Mouse (Mus musculus) ZHBTc4 (cell line): ENCODE data around the gene Gdpgp1.

ENCODE experiments used
- DNase-seq: peaks from one replicate; pipeline ENCODE4 v3.0.0-alpha.2; 2011; ENCODE audit warnings: low read depth, low spot score

Gdpgp1 gene

DNA sequence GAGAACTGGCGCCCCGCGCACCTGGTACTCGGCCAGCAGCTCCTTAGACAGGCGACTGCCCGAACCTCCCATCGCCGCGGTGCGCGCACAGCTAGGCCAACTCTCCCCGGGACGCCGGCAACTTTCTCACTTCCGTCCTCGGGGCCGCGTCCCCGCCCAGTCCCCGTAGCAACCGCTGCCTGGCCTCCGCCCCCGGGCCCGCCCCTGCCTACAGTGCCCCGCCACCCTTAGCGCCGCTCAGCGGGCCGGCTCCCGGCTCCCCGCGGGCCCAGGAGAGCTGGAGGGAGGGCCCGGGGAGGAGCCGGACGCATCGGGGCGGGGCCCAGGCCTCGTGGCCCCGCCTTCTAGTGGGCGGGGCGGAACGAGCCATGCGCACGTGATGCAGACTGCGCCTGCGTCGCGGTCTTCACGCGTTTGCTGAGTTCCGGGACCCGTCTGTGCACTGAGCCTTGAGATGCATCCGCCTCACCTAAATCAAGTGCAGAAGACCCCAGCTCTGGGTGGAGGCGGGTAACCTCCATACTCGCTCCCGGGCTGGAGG lies at the start of gene Gdpgp1, which contains the start of gene Cib1:
TSS of gene Gdpgp1 (plus strand) at position 377 of the 541 bp plus-strand sequence.
TSS of gene Cib1 (minus strand) at position 325 of the 541 bp plus-strand sequence.
- DNase-seq, result peak; percentile 99

GRCm38 (mm10) chr7:80183466-80183865 lies 49.2 kb upstream of the Gdpgp1 start:
- DNase-seq, result no peak

- DNase-seq, result no peak
Observed at GRCm38 (mm10) chr7:80183969-80184368, 48.7 kb upstream of the Gdpgp1 start.

DNA sequence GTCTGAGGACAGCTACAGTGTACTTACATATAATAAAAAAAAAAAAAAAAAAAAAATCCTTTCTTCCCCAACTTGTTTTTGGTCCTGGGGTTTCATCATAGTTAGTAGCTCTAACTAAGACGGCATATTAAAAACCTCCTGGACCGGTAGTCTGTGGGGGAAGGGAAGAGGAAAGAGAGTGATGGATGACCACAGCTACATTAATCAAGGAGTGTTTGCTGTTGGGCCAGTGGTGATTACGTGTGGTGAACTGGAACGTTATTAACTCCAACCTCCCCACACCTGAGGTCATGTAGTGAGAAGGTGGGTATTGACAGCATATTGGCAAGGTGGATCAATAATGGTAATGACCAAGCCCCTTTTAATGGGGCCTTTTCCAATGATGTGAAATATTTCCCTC lies 48.1 kb upstream of the Gdpgp1 start:
- no peak for DNase-seq

DNA sequence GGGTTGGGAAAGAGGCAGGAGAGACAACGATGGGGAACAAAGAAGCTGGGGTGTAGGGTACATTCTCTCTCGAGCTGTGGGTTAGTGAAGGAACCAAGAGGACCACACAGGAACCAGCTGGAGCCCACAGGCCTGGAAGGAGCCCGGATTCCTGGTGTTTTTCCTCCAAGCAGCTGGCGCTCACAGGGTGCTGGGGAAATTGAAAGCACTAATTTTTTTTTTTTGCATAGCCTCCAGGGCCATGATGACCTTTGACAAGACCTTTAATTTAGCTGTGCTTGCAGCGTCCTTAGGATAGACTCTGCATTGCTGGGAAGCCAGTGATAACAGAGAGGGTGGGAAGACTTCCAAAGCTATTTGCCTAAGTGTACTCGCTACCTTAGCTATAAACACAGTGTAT lies 47.7 kb upstream of the Gdpgp1 start:
- no peak for DNase-seq

DNA sequence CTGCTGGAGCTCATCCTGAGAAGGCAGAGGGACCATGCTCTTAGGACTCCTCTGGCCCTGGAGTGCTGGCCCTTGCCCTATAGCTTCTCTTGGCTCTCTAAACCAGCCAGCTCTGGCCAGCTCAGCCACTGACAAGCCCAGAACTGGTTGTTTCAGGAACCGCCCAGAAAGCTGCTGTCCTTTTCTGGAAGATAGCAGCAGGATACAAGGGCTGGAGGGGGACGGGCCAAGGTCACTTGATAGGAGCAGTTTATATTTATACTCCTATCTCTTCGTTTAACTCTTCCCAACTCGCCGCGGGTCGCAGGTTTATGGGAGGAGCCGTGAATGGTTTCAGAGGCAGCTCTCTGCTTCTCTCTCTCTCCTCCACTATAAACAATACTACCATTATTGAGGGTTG lies 46.6 kb upstream of the Gdpgp1 start:
- peak; percentile 95 for DNase-seq

DNA sequence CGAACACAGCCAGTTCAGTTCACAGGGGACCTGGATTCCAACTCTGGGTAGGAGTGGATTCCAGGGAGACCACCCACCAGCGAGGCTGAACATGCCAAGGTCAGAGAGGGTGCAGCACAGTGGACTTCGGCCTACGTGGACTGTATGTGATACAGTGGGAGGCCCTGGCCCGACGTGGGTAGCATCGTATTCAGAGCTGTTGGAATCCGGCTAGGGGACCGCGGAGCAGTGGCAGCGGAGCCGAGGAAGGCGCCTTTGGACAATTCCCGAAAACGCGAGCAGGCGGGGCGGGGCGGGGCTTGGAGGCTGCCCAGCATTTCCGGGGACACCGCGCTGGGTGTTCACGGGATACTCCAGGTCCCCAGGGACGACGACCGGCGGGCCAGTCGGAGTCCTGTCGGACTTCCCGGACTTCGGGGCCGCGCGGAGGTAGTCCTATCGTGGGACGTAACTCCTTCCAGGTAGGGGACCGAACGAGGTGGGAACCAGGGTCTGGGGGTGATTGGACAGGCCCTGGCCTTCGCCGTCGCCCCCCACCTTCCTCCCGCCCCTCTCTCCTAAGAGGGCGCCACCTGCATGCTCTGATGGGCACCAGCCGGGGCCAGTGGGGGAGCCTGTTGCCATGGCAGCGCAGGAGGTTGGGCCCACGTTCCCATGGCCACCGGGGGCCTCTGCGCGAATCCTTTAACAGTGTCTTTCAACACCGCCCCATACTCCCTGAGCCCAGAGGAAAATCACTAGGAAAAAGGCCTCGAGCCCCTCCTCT lies 46.0 kb upstream of the Gdpgp1 start, which contains the start of gene Sema4b:
TSS of gene Sema4b (plus strand) at position 311 of the 766 bp plus-strand sequence.
- DNase-seq, result peak; percentile 93

GRCm38 (mm10) chr7:80187501-80187900 lies 45.2 kb upstream of the Gdpgp1 start:
- DNase-seq, result no peak

DNA sequence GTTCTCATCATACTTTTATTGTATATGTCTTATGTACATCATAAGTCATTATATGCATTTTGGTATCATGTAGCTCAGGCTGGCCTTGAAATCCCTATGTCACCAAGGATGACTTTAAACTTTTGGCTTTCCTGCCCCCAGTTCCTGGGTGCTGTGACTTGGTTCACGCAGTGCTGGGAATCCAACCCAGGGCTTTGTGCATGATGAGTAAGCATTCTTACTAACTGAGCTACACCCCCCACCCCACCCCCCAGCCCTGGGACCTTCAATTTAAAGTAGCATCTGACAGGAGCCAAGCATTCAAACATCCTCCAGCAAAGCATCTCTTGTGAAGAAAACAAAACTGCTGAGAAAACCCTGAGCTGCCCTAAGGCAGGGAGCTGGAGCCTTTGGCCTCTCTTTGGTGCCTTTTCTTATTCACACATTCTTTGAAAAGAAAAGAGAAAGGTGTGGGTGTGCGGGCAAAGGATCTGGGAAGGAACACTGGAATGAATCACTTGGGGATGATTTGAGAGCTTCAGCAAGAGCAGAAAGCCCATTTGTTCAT lies 44.0 kb upstream of the Gdpgp1 start:
- DNase-seq, result peak; percentile 95

GRCm38 (mm10) chr7:80189147-80189933 lies 43.3 kb upstream of the Gdpgp1 start:
- DNase-seq, result peak; percentile 73

DNA sequence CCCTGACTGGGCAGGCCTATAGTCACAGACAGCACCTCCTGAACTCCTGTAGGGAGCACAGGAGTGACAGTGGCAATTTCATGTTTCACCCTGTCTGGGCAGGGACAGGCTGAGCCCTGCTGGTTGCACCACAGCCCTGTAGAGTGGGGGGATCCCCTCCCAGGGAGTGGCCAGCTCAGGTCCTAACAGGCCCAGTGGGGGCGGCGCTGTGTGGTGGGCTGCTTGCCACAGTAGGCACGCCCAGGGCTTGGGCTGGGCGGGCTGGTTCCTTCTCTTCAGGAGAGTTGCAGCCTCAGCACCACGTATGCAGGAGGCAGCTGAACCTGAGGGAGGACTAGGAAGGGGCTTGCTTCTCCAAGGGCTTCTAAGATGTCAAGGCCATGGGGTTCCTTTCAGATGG lies 41.2 kb upstream of the Gdpgp1 start:
- DNase-seq, result peak; percentile 52

DNA sequence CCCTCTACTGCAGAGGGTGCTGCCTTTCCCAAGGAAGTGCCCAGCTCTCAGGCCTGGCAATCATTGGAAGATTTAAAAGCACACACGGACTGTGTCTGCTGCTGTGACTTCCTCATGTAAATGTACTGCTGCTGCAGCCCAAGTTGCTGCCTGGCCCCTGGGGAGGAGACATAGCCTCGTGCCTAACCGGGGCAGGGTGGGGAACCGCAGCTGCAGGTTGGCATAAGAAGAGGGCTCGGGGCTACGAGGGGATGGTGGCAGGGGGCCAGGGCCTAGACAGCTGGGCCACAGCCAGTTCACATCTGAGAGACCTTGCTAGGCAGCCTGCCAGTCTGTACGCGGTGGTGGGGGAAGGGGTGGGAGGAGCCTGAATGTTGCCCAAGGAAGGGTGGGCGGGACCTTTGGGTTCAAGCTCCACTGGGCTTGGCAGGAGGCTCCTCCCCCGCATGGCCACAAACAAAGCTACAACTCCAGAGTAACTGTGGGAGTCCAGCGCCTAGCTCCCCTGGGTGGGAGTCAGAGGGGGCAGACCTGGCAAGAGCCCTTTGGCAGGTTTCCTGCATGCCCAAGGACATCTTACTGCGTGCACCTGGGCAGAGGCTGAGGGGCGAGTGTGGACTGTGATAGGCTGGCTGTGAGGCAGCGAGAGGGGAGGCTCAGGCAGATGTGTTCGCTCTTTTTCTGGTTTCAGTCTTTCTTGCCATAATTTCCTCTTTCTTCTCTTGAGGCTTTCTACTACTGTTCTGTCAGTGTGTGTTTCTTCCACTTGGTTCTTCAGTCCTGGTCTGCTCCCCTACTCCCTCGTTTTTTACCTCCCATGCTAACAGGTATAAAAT lies 40.2 kb upstream of the Gdpgp1 start:
- peak; percentile 96 for DNase-seq

DNA sequence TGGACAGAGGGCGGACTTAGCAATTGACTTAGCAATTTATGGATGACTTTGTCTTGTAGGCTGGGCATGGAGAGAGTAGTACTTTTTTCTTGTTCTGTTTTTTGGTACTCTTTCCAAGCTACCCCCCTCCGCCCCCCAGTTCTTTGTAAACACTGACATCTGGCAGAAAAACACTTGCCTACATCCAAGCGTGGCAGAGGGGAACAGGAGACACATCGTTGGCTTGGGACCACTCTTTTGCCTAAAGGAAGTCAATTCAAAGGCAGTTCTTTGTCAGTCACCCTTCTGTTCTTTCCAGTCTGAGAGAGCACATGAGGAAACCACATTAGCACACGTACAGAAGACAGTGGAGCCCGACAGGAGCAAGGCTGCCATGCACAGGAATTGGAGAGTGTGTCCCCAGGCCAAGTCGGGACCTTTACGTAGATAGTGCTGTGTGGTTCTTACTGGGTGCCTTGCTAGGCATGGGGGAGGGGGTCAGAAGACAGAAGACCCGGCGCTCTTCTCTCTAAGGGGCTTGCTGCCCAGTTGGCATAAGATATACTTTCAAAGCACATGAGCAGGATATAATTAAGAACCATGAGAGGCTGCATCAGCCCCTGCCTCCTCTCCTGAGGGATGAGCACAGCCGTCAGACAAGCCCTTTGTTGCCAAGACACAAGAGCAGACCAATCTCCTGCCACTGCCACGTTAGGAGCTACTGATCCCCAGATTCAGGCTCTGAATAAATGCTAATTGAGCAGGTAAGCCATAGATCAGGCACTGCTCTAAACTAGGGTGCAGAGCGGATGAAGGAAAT lies 38.5 kb upstream of the Gdpgp1 start:
- no peak for DNase-seq

DNA sequence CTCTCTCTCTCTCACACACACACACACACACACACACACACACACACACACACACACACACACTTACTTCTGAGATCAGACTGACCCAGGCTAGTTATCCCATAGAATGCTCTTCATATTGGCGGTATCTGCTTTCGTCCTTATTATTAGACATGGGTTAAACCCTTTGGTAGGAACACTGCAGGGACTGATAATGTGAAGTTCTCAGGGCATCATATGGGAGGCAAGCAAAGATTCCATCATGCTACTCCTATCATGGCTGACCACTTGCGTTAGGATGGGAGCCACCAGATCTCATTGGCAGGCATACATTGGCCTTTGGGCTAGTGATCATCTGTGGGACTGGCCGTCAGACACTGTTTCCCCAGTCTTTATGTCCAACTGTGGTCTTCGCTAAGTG lies 37.5 kb upstream of the Gdpgp1 start:
- DNase-seq, result no peak

DNA sequence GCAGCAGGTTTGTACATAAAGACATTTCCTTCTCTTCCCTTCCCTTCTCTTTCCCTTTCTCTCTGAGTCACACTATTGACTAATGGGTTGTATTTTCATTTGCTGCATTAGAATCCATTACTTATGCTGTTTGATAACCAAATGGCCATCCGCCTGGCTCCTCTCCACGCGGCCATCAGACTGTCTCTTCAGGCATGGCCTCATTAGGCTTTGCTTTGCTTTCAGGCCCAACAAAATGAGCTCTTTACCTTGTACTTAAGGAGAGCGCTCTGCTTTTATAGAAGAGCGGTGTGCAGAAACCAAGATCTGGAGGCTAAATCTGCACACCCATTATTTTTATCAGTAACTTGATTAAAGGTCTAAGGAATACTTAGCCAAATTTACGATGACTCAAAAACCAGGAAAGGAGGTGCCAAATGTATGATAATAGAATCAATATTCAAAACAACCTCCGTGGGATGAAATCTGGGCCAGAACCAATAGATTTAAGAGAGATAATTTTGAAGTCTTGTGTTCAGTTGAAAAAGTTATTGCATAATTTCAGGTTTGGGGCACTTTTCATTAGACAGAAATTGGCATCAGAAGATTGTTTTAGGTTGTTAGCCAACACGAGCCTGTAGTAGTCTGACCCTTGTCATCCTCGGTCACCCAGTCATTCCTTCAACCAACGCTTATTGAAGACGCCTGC lies 36.9 kb upstream of the Gdpgp1 start:
- no peak for DNase-seq

GRCm38 (mm10) chr7:80197371-80197770 lies 35.3 kb upstream of the Gdpgp1 start:
- DNase-seq, result no peak

DNA sequence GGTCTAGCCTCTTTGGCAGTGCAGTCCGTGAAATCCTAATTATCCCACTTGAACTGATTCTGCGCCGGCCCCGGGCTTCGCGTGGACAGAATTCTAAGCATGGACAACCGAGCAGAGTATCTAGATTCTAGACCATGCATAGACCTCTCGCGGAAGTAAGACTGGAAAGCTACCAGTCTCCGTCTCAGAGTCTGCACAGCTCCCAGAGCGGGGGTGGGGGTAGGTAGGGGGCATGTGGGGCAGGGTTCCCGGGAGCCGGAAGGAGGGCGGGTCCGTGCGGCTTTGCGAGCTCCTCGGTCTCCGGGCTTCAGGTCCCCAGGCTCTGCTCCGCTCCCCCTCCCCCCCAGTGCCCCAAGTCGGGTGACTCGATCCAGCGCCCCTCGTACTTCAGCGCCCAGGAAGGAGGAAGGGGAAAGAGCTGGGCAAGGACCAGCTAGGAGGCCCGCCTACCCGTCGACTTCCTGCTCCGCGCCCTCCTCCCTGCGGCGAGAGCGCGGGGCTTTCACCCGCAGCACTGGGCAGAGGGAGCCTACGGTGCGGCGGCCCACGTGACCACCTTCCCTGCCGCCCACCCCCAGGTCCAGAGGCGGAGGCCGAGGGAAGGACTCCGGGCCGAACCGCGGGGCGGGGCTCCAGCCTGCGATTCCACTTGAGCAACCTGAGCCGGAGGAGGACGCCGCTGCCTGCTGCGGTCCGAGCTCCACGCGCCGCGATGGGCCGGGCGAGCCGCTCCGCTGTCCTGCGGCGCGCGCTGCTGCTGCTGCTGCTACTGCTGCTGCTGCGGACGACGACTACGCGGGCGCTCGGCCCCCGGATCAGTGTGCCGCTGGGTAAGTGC lies 34.5 kb upstream of the Gdpgp1 start:
- peak; percentile 93 for DNase-seq

- no peak for DNase-seq
Observed at GRCm38 (mm10) chr7:80198863-80199262, 33.8 kb upstream of the Gdpgp1 start.

DNA sequence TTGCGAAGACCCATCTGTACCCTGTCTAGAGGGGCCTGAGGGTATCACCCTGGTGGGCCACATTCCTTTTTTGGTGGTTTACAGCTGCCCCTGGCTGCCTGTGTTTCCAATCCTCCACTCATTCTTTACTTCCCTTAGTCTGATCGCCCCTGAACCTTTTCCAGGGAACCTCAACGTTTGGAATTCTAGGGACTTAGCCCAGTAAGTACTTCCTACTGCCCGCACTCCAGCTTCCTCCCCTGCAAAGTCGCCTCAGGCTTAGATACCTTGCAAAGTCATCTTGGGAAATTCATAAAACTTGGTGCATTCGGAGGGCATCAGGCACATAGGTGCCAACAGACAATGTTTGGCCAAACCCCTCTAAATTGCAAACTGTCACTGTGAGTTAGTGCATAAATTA lies 33.4 kb upstream of the Gdpgp1 start:
- DNase-seq, result no peak
